Mouse (Mus musculus) heart, adult 10 weeks (tissue): ENCODE data around the gene Mfap1a. TPM values are rescaled to one million over a fixed set of nuclear protein-coding genes. Genes with fewer than 3 reads are reported as not detected.

Experiments
- polyA plus RNA-seq: library from polyadenylated mRNA; stranded (reverse); fragments of 350-450 nt; fragmentation: Illumina TruSeq; extraction: RNeasy Lipid Tissue Mini Kit (QIAGEN cat#74804); gene quantifications from one replicate; pipeline ENCODE4 v1.2.3, GENCODE M21; 2014; ENCODE audit warnings: low read depth, low replicate concordance

The Mfap1a gene
- 33.2 TPM for polyA plus RNA-seq

GRCm38 (mm10) chr2:121505942-121506882, at the start of gene Mfap1a, which contains the start of gene Wdr76:
Gene Mfap1a (minus strand): TSS chr2:121506665.
Gene Wdr76 (plus strand): TSS chr2:121506723.

GRCm38 (mm10) chr2:121473301-121474179, 32.9 kb downstream of the Mfap1a start, which contains the start of gene Mfap1b:
Gene Mfap1b (minus strand): TSS chr2:121474067.

GRCm38 (mm10) chr2:121456692-121457642, 49.5 kb downstream of the Mfap1a start, which contains the start of gene Serinc4:
Gene Serinc4 (minus strand): TSS chr2:121456781.

GRCm38 (mm10) chr2:121452990-121453389, 53.5 kb downstream of the Mfap1a start, which contains the start of gene Hypk:
Gene Hypk (plus strand): TSS chr2:121453290.

GRCm38 (mm10) chr2:121448739-121449535, 57.5 kb downstream of the Mfap1a start, which contains the start of gene Serf2:
Gene Serf2 (plus strand): TSS chr2:121449195.

GRCm38 (mm10) chr2:121444178-121444577, 62.3 kb downstream of the Mfap1a start, which contains the start of gene Ell3:
Gene Ell3 (minus strand): TSS chr2:121444278.

Other genes with a start within 250 kb of the Mfap1a start
- 24.0 TPM for gene Trp53bp1, start 235.3 kb downstream of the Mfap1a start, polyA plus RNA-seq
- gene Map1a, start 217.1 kb downstream of the Mfap1a start, polyA plus RNA-seq, result 2.9 TPM
- 70.3 TPM for gene Ppip5k1, start 151.3 kb downstream of the Mfap1a start, polyA plus RNA-seq
- 1.8 TPM for gene Ckmt1, start 149.0 kb downstream of the Mfap1a start, polyA plus RNA-seq
- 0.21 TPM for gene Strc, start 119.5 kb downstream of the Mfap1a start, polyA plus RNA-seq
- gene Pdia3, start 92.9 kb downstream of the Mfap1a start, polyA plus RNA-seq, result 115 TPM
- gene Catsper2, start 92.9 kb downstream of the Mfap1a start, polyA plus RNA-seq, result 5.0 TPM
- gene Ell3, start 62.4 kb downstream of the Mfap1a start, polyA plus RNA-seq, result 0.26 TPM
- gene Serf2, start 57.5 kb downstream of the Mfap1a start, polyA plus RNA-seq, result 543 TPM
- gene Hypk, start 53.4 kb downstream of the Mfap1a start, polyA plus RNA-seq, result 17.4 TPM
- not detected for gene Serinc4, start 49.9 kb downstream of the Mfap1a start, polyA plus RNA-seq
- gene Mfap1b, start 32.6 kb downstream of the Mfap1a start, polyA plus RNA-seq, result 39.7 TPM
- 1.3 TPM for gene Wdr76, start 58 bp upstream of the Mfap1a start, polyA plus RNA-seq